Mouse (Mus musculus) C2C12 (cell line): ENCODE measurements around the gene Ckb.

Experiments
- CEBPB ChIP-seq: IDR thresholded peaks from one replicate; pipeline ENCODE4 v1.6.1; 2011; ENCODE audit warnings: low read depth, mild to moderate bottlenecking, control low read depth, moderate library complexity
- CTCF ChIP-seq: IDR thresholded peaks from one replicate; pipeline ENCODE4 v1.5.1; 2011; ENCODE audit not compliant: control insufficient read depth, insufficient read depth, insufficient read length
- FOSL1 ChIP-seq: IDR thresholded peaks from one replicate; pipeline ENCODE4 v1.8.0; 2011; ENCODE audit warnings: mild to moderate bottlenecking, low read length; ENCODE audit not compliant: poor library complexity, insufficient read depth, severe bottlenecking
- MAX ChIP-seq: IDR thresholded peaks from one replicate; pipeline ENCODE4 v1.6.1; 2011; ENCODE audit warnings: mild to moderate bottlenecking, control low read depth
- MYOD1 ChIP-seq: IDR thresholded peaks from one replicate; pipeline ENCODE4 v1.6.1; 2011; ENCODE audit warnings: low read depth; ENCODE audit not compliant: control insufficient read depth, insufficient read length
- MYOG ChIP-seq: IDR thresholded peaks from one replicate; pipeline ENCODE4 v1.6.1; 2011; ENCODE audit not compliant: control insufficient read depth, insufficient read length; ENCODE audit errors: extremely low read depth
- USF1 ChIP-seq: IDR thresholded peaks from one replicate; pipeline ENCODE4 v1.6.1; 2011; ENCODE audit warnings: low read depth, mild to moderate bottlenecking, control low read depth, moderate library complexity

DNA sequence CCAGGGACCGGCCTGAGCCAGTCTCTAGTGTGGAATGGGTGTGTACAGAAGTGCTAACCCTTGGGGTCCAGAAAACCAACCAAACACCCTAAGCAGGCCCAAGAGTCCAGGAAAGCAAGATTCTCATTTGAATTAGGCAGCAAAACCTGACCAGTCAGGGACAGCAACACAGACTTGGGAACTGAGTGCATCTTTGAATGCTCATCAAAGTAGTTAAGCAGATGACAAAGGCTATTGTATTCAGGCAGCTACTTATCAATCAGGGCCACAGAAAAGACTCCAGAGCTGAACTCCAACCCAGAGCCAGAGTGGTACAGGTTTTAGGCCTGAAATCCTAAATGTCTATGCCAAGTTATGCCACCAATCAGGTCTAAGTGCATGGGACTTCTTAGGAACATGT, 11.5 kb downstream of the Ckb start:
- no peak for TF ChIP-seq CTCF
- no peak for TF ChIP-seq MYOG
- no peak for TF ChIP-seq MYOD1
- no peak for TF ChIP-seq USF1
- TF ChIP-seq MAX = no peak
- TF ChIP-seq FOSL1 = no peak
- TF ChIP-seq CEBPB = no peak
